Mouse (Mus musculus): ENCODE results near the gene Stam2. TPM values are rescaled to one million over a fixed set of nuclear protein-coding genes. Genes with fewer than 3 reads are reported as not detected.

Stam2 gene
- total and polyA plus RNA-seq, 2 experiments from 2014 or later: 21.9 to 25.5 TPM

GRCm38 (mm10) chr2:52753573-52754317 lies 11.7 kb upstream of the Stam2 start:
- DNase-seq (ENCODE audit: low spot score): no peak
- Histone ChIP-seq H3K9me3 (ENCODE audit: low read length) (no peaks in the 10 kb centered on the region), H3K27ac (no peak overlapping the region), H3K4me2 (ENCODE audit: low read depth, low read length) (no peak overlapping the region), H3K27me3 (ENCODE audit: insufficient read depth, low read length) (no peaks in the 10 kb centered on the region), H3K4me3 (ENCODE audit: low read length) (no peak overlapping the region), H3K9ac (replicated peaks; ENCODE audit: low read length) (no peak overlapping the region), H3K36me3 (ENCODE audit: insufficient read depth, low read length) (no peaks in the 10 kb centered on the region), H3K4me1 (ENCODE audit: insufficient read depth, low read length) (no peaks in the 10 kb centered on the region)
- 33% methylated on average over 3 of the region's 3 CpGs for WGBS
- no peak for TF ChIP-seq CTCF (IDR thresholded peaks at IDR 0.05; ENCODE audit: low read depth)
- ATAC-seq: peak; percentile 55; the same call in 1 of the 2 replicates

GRCm38 (mm10) chr2:52744099-52744498 lies 2.0 kb upstream of the Stam2 start:
- no peak for ATAC-seq
- no peak overlapping the region for H3K4me3 ChIP-seq (ENCODE audit: low read length)

GRCm38 (mm10) chr2:52741681-52742255 lies 313 bp downstream of the Stam2 start:
- TF ChIP-seq CTCF (IDR thresholded peaks at IDR 0.05; ENCODE audit: low read depth): 0 out of 2 replicates have a peak, but pooled peaks have one; percentile 6
- Histone ChIP-seq H3K4me2 (ENCODE audit: low read depth, low read length) (peak overlapping the region; percentile 65), H3K9ac (replicated peaks; ENCODE audit: low read length) (peak overlapping the region; percentile 76), H3K36me3 (ENCODE audit: insufficient read depth, low read length) (no peaks in the 10 kb centered on the region), H3K27ac (peak overlapping the region; percentile 98), H3K4me1 (ENCODE audit: insufficient read depth, low read length) (no peaks in the 10 kb centered on the region), H3K9me3 (ENCODE audit: low read length) (no peaks in the 10 kb centered on the region), H3K4me3 (ENCODE audit: low read length) (peak overlapping the region; percentile 75), H3K27me3 (ENCODE audit: insufficient read depth, low read length) (no peaks in the 10 kb centered on the region)
- peak; percentile 94 for ATAC-seq
- peak; percentile 82 for DNase-seq (ENCODE audit: low spot score)
- WGBS: under 1% methylated on average over 49 of the region's 54 CpGs

More at GRCm38 (mm10) chr2:52744099-52744498, 2.0 kb upstream of the Stam2 start:
- no peak overlapping the region for H3K27ac ChIP-seq
- peak; percentile 17; the same call in 1 of the 2 replicates for TF ChIP-seq CTCF (IDR thresholded peaks at IDR 0.05; ENCODE audit: low read depth)
- no peaks in the 10 kb centered on the region for H3K4me1 ChIP-seq (ENCODE audit: insufficient read depth, low read length)
- no peak for DNase-seq (ENCODE audit: low spot score)
- no peak overlapping the region for H3K9ac ChIP-seq (replicated peaks; ENCODE audit: low read length)
- no peaks in the 10 kb centered on the region for H3K9me3 ChIP-seq (ENCODE audit: low read length)
- H3K27me3 ChIP-seq (ENCODE audit: insufficient read depth, low read length): no peaks in the 10 kb centered on the region
- no peaks in the 10 kb centered on the region for H3K36me3 ChIP-seq (ENCODE audit: insufficient read depth, low read length)
- no peak overlapping the region for H3K4me2 ChIP-seq (ENCODE audit: low read depth, low read length)

DNA sequence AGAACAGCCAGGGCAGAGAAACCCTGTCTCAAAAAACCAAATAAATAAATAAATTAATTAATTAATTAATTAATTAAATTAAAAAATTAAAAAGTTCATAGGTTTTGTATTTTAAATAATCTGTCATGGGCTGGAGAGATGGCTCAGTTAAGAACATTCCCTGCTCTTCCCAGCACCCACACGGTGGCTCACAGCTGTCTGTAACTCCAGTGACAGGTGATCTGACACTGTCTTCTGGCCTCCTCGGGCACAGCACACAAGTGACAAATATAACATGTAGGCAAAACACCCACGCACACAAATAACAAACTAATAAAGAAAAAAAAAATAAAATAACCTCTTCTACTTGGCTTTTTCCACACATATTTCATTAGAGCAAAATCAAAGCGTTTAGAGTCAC lies 1.5 kb downstream of the Stam2 start:
- Histone ChIP-seq H3K4me3 (ENCODE audit: low read length) (no peak overlapping the region), H3K36me3 (ENCODE audit: insufficient read depth, low read length) (no peaks in the 10 kb centered on the region), H3K9me3 (ENCODE audit: low read length) (no peaks in the 10 kb centered on the region), H3K27ac (no peak overlapping the region), H3K4me2 (ENCODE audit: low read depth, low read length) (peak overlapping the region; percentile 65), H3K4me1 (ENCODE audit: insufficient read depth, low read length) (no peaks in the 10 kb centered on the region), H3K27me3 (ENCODE audit: insufficient read depth, low read length) (no peaks in the 10 kb centered on the region), H3K9ac (replicated peaks; ENCODE audit: low read length) (no peak overlapping the region)
- ATAC-seq (no peak), DNase-seq (ENCODE audit: low spot score) (no peak)
- TF ChIP-seq CTCF (IDR thresholded peaks at IDR 0.05; ENCODE audit: low read depth): no peak
- WGBS: 70% methylated on average over 4 of the region's 4 CpGs

GRCm38 (mm10) chr2:52734504-52734903 lies 7.6 kb downstream of the Stam2 start:
- H3K4me2 ChIP-seq (ENCODE audit: low read depth, low read length): no peak overlapping the region
- no peaks in the 10 kb centered on the region for H3K36me3 ChIP-seq (ENCODE audit: insufficient read depth, low read length)
- WGBS: 96% methylated on average over 7 of the region's 7 CpGs
- no peak overlapping the region for H3K9ac ChIP-seq (replicated peaks; ENCODE audit: low read length)
- no peaks in the 10 kb centered on the region for H3K27me3 ChIP-seq (ENCODE audit: insufficient read depth, low read length)
- H3K27ac ChIP-seq: no peak overlapping the region
- ATAC-seq (no peak), DNase-seq (ENCODE audit: low spot score) (no peak)
- no peaks in the 10 kb centered on the region for H3K9me3 ChIP-seq (ENCODE audit: low read length)
- H3K4me3 ChIP-seq (ENCODE audit: low read length): no peak overlapping the region
- no peak for TF ChIP-seq CTCF (IDR thresholded peaks at IDR 0.05; ENCODE audit: low read depth)
- no peaks in the 10 kb centered on the region for H3K4me1 ChIP-seq (ENCODE audit: insufficient read depth, low read length)

DNA sequence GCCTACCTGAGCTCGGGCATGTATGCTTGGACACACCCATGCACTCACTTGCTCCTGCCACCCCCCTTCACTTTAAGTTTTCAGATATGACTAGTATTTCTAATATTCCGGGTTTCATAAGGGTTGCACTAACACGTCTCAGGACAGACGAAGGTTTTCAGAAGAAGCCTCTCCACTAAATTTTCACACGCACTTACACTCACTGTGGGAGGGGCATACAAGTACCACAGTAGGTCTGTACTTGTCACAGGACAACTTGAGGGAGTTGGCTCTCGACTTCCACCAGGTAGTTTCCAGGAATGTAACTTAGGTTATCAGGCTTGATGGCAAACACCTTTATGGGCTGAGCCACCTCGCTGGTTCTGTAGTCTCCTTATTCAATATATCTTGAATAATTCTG lies 8.4 kb downstream of the Stam2 start:
- ATAC-seq: no peak
- Histone ChIP-seq H3K9ac (replicated peaks; ENCODE audit: low read length) (no peak overlapping the region), H3K4me3 (ENCODE audit: low read length) (no peak overlapping the region), H3K27me3 (ENCODE audit: insufficient read depth, low read length) (no peaks in the 10 kb centered on the region), H3K4me2 (ENCODE audit: low read depth, low read length) (no peak overlapping the region), H3K9me3 (ENCODE audit: low read length) (no peaks in the 10 kb centered on the region), H3K36me3 (ENCODE audit: insufficient read depth, low read length) (no peaks in the 10 kb centered on the region), H3K4me1 (ENCODE audit: insufficient read depth, low read length) (no peaks in the 10 kb centered on the region), H3K27ac (no peak overlapping the region)
- no peak for TF ChIP-seq CTCF (IDR thresholded peaks at IDR 0.05; ENCODE audit: low read depth)
- 90% methylated on average over 7 of the region's 7 CpGs for WGBS
- DNase-seq (ENCODE audit: low spot score): no peak

DNA sequence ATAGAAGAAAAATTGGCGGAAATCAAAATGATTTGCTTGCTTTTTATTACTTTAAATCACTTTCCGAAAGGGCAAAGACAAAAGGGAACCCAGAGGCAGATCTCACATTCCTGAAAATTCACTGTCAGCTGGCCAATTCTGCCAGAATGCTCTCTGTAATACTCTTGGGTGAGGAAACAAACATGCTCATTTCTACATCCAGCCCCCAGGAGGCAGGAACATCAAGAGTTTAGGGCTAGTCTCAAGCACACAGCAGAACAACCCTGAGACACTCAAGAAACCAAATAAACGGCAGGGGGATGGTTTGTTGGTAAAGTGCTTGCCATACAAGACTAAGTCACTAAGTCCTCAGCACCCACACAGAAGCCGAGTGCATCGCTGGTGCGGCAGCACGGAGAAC lies 9.5 kb downstream of the Stam2 start:
- 87% methylated on average over 7 of the region's 7 CpGs for WGBS
- DNase-seq (ENCODE audit: low spot score) (no peak), ATAC-seq (no peak)
- no peaks in the 10 kb centered on the region for H3K36me3 ChIP-seq (ENCODE audit: insufficient read depth, low read length)
- H3K27ac ChIP-seq: no peak overlapping the region
- no peak overlapping the region for H3K4me3 ChIP-seq (ENCODE audit: low read length)
- no peaks in the 10 kb centered on the region for H3K27me3 ChIP-seq (ENCODE audit: insufficient read depth, low read length)
- no peak overlapping the region for H3K4me2 ChIP-seq (ENCODE audit: low read depth, low read length)
- H3K4me1 ChIP-seq (ENCODE audit: insufficient read depth, low read length): no peaks in the 10 kb centered on the region
- no peak for TF ChIP-seq CTCF (IDR thresholded peaks at IDR 0.05; ENCODE audit: low read depth)
- H3K9ac ChIP-seq (replicated peaks; ENCODE audit: low read length): no peak overlapping the region
- no peaks in the 10 kb centered on the region for H3K9me3 ChIP-seq (ENCODE audit: low read length)

Data from hindbrain, postnatal 0 days (tissue).